Mouse (Mus musculus) cerebellum, adult 11-12 months (tissue): Measurements from ENCODE around the gene Castor2.

ENCODE experiments used
- DNase-seq: peaks from one replicate; pipeline ENCODE4 v3.0.0; 2022

Castor2 gene

DNA sequence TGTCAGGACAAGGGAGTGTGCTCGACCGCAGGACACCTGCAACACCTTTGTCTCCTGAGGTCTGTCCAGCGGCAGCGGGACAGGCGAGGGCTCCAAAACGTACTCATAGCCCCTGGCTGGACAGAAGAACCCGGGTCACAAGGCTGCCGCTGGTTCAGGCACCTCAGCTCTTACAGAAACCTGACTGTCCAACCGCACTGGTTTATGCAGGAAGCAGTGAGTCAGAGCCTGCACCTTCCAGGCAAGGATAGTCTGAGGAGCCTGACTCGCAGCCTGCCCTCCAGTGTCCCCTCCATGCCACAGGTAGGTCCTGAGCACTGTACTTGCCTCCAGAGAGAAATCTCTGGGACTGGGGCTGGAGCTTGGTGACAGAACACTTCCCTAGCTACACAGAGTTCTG, 69.7 kb downstream of the Castor2 start:
- DNase-seq = no peak

DNA sequence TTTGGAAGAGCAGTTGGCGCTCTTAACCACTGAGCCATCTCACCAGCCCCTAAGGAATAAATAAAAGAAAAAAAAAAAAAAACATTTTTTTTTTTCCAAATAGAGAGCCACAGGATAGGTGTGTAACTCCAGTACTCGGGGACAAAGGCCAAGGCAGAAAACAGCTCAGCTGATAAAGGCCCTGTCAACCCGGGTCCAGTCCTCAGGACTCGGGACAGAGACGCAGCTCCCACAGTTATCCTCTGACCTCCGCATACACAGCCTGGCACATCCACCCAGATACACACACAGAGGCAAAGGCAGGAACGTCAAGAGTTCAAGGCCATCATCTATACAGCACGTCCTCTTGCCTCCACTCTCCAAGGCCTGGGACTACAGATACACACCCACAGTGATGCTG, 70.7 kb downstream of the Castor2 start:
- no peak for DNase-seq

DNA sequence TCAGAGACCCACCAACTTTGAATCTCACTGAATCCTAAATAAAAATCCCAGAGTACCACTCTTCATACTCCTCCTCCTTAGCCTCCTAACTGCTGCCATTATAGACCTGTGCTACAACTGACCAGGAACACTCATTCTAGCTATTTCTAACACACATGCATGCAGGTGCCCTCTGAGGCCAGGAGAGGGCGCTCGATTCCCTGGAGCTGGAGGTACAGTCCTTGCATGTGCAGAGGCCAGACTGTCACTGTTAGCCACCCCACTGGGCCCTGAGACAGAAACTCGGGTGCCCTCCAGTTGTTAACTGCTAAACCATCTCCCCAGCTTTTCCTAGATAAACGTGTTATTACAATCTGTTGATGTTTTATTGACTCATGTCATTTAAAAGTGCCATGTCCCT, 73.7 kb downstream of the Castor2 start:
- DNase-seq = no peak

- DNase-seq = peak; percentile 35
Measured at GRCm38 (mm10) chr5:134175696-134176095, 76.2 kb downstream of the Castor2 start.

- peak; percentile 85 for DNase-seq
Measured at GRCm38 (mm10) chr5:134176169-134176881, 76.8 kb downstream of the Castor2 start, which contains the start of gene Rcc1l. TSS of gene Rcc1l (minus strand) at chr5:134176774.

GRCm38 (mm10) chr5:134178536-134178935, 79.0 kb downstream of the Castor2 start:
- no peak for DNase-seq

GRCm38 (mm10) chr5:134179871-134180270, 80.4 kb downstream of the Castor2 start:
- DNase-seq = peak; percentile 60

DNA sequence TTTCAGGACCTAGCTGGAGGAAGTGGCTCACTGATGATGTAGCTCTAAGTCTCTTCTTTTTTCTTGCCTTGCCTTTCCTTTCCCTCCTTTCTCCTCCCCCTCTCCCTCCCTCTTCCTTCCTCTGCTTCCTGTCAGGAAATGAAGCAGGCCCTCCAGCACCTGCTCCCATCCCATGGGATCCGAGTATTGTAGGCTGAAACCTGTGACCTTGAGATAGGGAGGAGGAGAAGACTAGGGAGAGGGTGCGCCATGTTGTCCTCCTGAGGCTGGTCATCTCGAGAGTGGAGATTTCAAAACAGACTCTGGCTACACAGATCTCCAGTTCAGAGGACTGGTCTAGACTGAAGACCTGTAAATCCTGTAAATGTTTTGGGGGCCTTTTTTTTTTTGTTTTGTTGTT, 82.7 kb downstream of the Castor2 start:
- DNase-seq = no peak

DNA sequence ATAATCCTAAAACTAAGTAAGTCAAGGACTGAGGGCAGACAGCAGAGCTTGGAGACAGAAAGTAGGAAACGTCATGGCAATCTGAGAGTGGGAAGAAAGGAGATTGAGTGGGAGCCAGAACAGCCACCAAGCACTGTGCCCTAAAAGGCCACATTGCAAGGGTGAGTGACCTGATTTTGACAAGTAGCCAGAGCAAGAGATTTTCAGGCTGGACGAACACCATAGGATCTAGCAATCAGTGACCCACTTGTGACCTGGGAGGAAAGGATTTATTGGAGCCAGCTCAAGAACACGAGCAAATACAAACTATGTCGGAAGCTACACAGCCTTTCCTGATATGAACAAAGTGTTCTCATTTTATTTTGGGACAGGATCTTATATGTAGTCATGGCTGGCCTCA, 83.2 kb downstream of the Castor2 start:
- DNase-seq = peak; percentile 42

GRCm38 (mm10) chr5:134183162-134183561, 83.7 kb downstream of the Castor2 start:
- no peak for DNase-seq

- peak; percentile 99 for DNase-seq
Measured at GRCm38 (mm10) chr5:134183880-134184808, 84.6 kb downstream of the Castor2 start, which contains the start of gene Gtf2ird2. TSS of gene Gtf2ird2 (plus strand) at chr5:134184019.

DNA sequence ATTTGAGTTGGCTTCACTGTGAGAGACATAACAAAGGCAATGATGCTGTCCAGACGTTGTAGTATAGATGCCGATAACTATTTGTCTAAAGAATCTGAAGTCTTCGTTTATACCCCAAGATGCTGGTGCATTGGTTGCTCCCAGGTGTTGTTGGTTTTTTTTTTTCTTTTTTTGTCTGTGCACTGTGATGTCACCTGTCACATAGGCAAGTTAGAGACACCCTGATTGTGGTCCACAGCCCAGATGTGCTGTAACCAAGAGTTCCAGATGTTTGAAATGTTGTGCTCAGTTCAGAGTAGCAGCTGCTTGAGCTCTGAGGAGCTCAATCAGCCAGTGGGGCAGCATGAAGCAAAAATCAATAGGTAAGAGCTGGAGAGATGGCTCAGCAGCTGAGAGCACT, 86.5 kb downstream of the Castor2 start:
- no peak for DNase-seq

DNA sequence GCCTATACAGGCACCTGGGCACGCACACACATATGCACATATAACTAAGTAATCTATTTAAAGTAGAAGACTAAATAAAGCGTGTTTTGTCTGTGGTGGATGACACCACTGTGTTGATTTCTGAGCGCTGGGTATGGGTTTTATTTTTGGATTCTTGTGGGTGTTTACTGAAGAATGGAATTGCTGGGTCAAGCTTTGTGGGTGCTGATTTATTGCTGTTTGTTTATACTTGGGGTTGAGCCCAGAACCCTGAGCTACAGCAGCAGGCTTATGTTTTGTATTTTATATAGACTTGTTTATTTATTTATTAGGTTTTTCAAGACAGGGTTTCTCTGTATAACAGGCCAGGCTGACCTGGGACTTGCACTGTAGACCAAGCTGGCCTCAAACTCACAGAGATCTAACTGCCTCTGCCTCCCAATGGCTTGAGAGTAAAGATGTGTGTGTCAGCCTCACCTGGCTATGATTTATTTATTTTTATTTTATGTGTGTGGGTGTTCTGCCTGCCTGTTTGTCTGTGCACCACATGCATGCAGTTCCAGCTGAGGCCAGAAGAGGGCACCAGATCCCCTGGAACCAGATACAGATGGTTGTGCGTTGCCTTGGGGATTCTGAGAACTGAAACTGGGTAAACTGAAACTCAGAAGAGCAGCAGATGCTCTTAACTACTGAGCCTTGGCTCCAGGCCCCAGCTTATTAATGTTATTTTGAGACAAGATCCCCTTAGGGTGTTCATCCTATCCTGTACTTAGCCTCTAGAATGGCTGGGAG, 87.6 kb downstream of the Castor2 start:
- no peak for DNase-seq

GRCm38 (mm10) chr5:134188571-134188970, 89.1 kb downstream of the Castor2 start:
- no peak for DNase-seq

- no peak for DNase-seq
Measured at GRCm38 (mm10) chr5:134193664-134194063, 94.2 kb downstream of the Castor2 start.
